Mouse (Mus musculus) liver, postnatal 0 days (tissue): Measurements from ENCODE around the gene Nfib.

Experiments used
- CTCF ChIP-seq: sonication (generic); IDR thresholded peaks from 2 replicates; pipeline ENCODE4 v1.5.1; 2016; ENCODE audit warnings: antibody characterized with exemption, low read depth
- EP300 ChIP-seq: IDR thresholded peaks from 2 replicates; pipeline ENCODE4 v1.6.1; 2016; ENCODE audit warnings: antibody characterized with exemption, low read depth, mild to moderate bottlenecking

DNA sequence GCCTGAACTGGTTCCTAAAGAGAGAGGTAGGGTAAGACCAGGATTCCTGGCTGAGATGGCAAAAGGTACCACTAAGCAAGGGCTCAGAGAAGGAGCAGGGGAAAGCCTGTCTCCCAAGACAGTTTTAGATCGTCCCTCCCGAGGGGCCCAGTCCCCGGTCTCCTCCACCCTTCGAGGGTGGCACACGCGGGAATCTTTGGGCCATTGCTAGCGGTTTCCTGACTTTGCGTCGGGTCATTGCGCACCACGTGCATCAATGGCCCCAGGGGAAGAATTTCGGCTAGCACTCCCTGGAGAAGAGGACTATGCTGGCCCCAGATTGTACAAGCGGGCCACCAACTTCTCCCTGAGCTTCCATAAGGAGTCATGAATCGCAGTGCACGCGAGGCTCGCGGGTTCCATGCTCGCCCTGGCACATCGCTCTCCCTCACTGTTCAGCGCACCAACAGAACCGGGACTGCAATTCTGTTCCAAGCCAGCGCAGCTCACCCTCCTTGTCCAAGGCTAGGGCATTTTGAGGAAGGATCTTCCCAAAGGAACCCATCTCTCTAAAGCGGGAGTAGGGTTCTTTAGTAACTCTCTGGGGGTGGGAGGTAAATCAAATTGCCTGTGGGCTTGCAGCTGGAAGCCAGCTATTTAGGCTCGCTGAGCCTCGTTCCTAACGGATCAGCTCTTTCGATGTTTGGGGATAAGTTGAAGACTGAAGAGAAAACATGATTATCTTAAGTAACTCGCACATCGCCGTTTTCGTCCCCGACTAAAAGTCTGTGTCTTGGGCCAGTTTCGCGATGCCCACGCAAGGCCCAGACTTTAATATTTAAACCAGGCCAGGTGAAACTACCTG lies 168.9 kb downstream of the Nfib start:
- TF ChIP-seq CTCF (no peak), EP300 (no peak)
